Mouse (Mus musculus): ENCODE measurements at regions not wholly inside any gene's neighbourhood (a gene's known extent, or its start where the extent isn't known, plus 50 kb on each side); places are given as distances from the start of the nearest gene placed in this dataset.
A peak's percentile ranks its signal among the peaks of the same experiment; 100 is the strongest.

- peaks cover 37% of the 10 kb centered on the region for H3K27me3 ChIP-seq
- no peak overlapping the region for H3K4me2 ChIP-seq
- no peak overlapping the region for H3K9ac ChIP-seq
- WGBS, result 82% methylated on average over 6 of the region's 6 CpGs
- H3K9me3 ChIP-seq, result no peaks in the 10 kb centered on the region
- H3K36me3 ChIP-seq, result no peaks in the 10 kb centered on the region
- H3K4me3 ChIP-seq, result no peak overlapping the region
- no peaks in the 10 kb centered on the region for H3K4me1 ChIP-seq
- H3K27ac ChIP-seq, result no peak overlapping the region
- ATAC-seq (ENCODE audit: insufficient number of reproducible peaks, insufficient read depth, low FRiP score, low TSS enrichment, low read depth), result no peak
Measured at GRCm38 (mm10) chrX:11575571-11575970, 247.9 kb downstream of the H2al1j start.

GRCm38 (mm10) chrX:11576287-11576686, 248.7 kb downstream of the H2al1j start:
- H3K9me3 ChIP-seq, result no peaks in the 10 kb centered on the region
- H3K27me3 ChIP-seq, result peaks cover 39% of the 10 kb centered on the region
- H3K4me2 ChIP-seq, result no peak overlapping the region
- no peaks in the 10 kb centered on the region for H3K36me3 ChIP-seq
- no peak for ATAC-seq (ENCODE audit: insufficient number of reproducible peaks, insufficient read depth, low FRiP score, low TSS enrichment, low read depth)
- no peak overlapping the region for H3K27ac ChIP-seq
- H3K4me1 ChIP-seq, result no peaks in the 10 kb centered on the region
- no peak overlapping the region for H3K9ac ChIP-seq
- WGBS, result 78% methylated on average over 8 of the region's 8 CpGs
- no peak overlapping the region for H3K4me3 ChIP-seq

GRCm38 (mm10) chrX:11577294-11577693, 249.7 kb downstream of the H2al1j start:
- 72% methylated on average over 3 of the region's 3 CpGs for WGBS
- Histone ChIP-seq H3K4me3 (no peak overlapping the region), H3K9me3 (no peaks in the 10 kb centered on the region), H3K36me3 (no peaks in the 10 kb centered on the region), H3K27ac (no peak overlapping the region), H3K27me3 (peaks cover 38% of the 10 kb centered on the region), H3K4me1 (no peaks in the 10 kb centered on the region), H3K9ac (no peak overlapping the region), H3K4me2 (no peak overlapping the region)
- no peak for ATAC-seq (ENCODE audit: insufficient number of reproducible peaks, insufficient read depth, low FRiP score, low TSS enrichment, low read depth)

- 71% methylated on average over 5 of the region's 5 CpGs for WGBS
- ATAC-seq (ENCODE audit: insufficient number of reproducible peaks, insufficient read depth, low FRiP score, low TSS enrichment, low read depth), result no peak
- no peak overlapping the region for H3K27ac ChIP-seq
- H3K27me3 ChIP-seq, result peaks cover 21% of the 10 kb centered on the region
- H3K4me2 ChIP-seq, result no peak overlapping the region
- H3K9ac ChIP-seq, result no peak overlapping the region
- peaks cover 9% of the 10 kb centered on the region for H3K4me1 ChIP-seq
- no peaks in the 10 kb centered on the region for H3K9me3 ChIP-seq
- no peaks in the 10 kb centered on the region for H3K36me3 ChIP-seq
- no peak overlapping the region for H3K4me3 ChIP-seq
Measured at GRCm38 (mm10) chrX:11585353-11585752, 257.7 kb downstream of the H2al1j start.

GRCm38 (mm10) chrX:11591391-11592187, 264.0 kb downstream of the H2al1j start:
- Histone ChIP-seq H3K36me3 (no peaks in the 10 kb centered on the region), H3K27ac (no peak overlapping the region), H3K27me3 (peaks cover 45% of the 10 kb centered on the region), H3K4me2 (peak overlapping the region; percentile 36), H3K9me3 (no peaks in the 10 kb centered on the region), H3K9ac (no peak overlapping the region), H3K4me3 (no peak overlapping the region), H3K4me1 (peaks cover 25% of the 10 kb centered on the region)
- 25% methylated on average over 10 of the region's 10 CpGs for WGBS
- ATAC-seq (ENCODE audit: insufficient number of reproducible peaks, insufficient read depth, low FRiP score, low TSS enrichment, low read depth), result 0 out of 2 replicates have a peak, but pooled peaks have one; percentile 15

- Histone ChIP-seq H3K9ac (no peak overlapping the region), H3K27ac (no peak overlapping the region), H3K4me2 (no peak overlapping the region), H3K4me1 (peaks cover 22% of the 10 kb centered on the region), H3K36me3 (no peaks in the 10 kb centered on the region), H3K27me3 (peaks cover 49% of the 10 kb centered on the region), H3K4me3 (no peak overlapping the region), H3K9me3 (no peaks in the 10 kb centered on the region)
- ATAC-seq (ENCODE audit: insufficient number of reproducible peaks, insufficient read depth, low FRiP score, low TSS enrichment, low read depth), result no peak
- 47% methylated on average over 3 of the region's 3 CpGs for WGBS
Measured at GRCm38 (mm10) chrX:11594542-11594941, 266.9 kb downstream of the H2al1j start.

GRCm38 (mm10) chrX:11597548-11597947, 269.9 kb downstream of the H2al1j start:
- 60% methylated on average over 7 of the region's 7 CpGs for WGBS
- no peak for ATAC-seq (ENCODE audit: insufficient number of reproducible peaks, insufficient read depth, low FRiP score, low TSS enrichment, low read depth)
- Histone ChIP-seq H3K4me3 (no peak overlapping the region), H3K9me3 (no peaks in the 10 kb centered on the region), H3K27me3 (peaks cover 46% of the 10 kb centered on the region), H3K27ac (no peak overlapping the region), H3K4me1 (no peaks in the 10 kb centered on the region), H3K4me2 (no peak overlapping the region), H3K9ac (no peak overlapping the region), H3K36me3 (no peaks in the 10 kb centered on the region)

GRCm38 (mm10) chrX:11614237-11614636, 286.6 kb downstream of the H2al1j start:
- H3K27me3 ChIP-seq, result no peaks in the 10 kb centered on the region; the same call in 1 of the 2 replicates
- no peak overlapping the region for H3K4me2 ChIP-seq
- H3K9ac ChIP-seq, result no peak overlapping the region
- no peak overlapping the region for H3K27ac ChIP-seq
- H3K4me3 ChIP-seq, result no peak overlapping the region
- WGBS, result 36% methylated on average over 8 of the region's 8 CpGs
- no peaks in the 10 kb centered on the region for H3K9me3 ChIP-seq
- H3K4me1 ChIP-seq, result no peaks in the 10 kb centered on the region; the same call in 1 of the 2 replicates
- ATAC-seq (ENCODE audit: insufficient number of reproducible peaks, insufficient read depth, low FRiP score, low TSS enrichment, low read depth), result no peak
- H3K36me3 ChIP-seq, result no peaks in the 10 kb centered on the region

- Histone ChIP-seq H3K36me3 (no peaks in the 10 kb centered on the region), H3K4me2 (no peak overlapping the region), H3K4me1 (0 out of 2 replicates have a peak, but pooled peaks cover 4% of the 10 kb centered on the region), H3K9me3 (no peaks in the 10 kb centered on the region), H3K27ac (no peak overlapping the region), H3K4me3 (no peak overlapping the region), H3K27me3 (peaks cover 8% of the 10 kb centered on the region; the same call in 1 of the 2 replicates), H3K9ac (0 out of 2 replicates have a peak overlapping the region, but pooled peaks have one; percentile 32)
- no peak for ATAC-seq (ENCODE audit: insufficient number of reproducible peaks, insufficient read depth, low FRiP score, low TSS enrichment, low read depth)
- 60% methylated on average over 19 of the region's 19 CpGs for WGBS
Measured at GRCm38 (mm10) chrX:11621045-11621763, 293.6 kb downstream of the H2al1j start.

- Histone ChIP-seq H3K27ac (no peak overlapping the region), H3K9me3 (no peaks in the 10 kb centered on the region), H3K4me2 (no peak overlapping the region), H3K4me1 (0 out of 2 replicates have a peak, but pooled peaks cover 7% of the 10 kb centered on the region), H3K4me3 (no peak overlapping the region), H3K9ac (no peak overlapping the region), H3K36me3 (no peaks in the 10 kb centered on the region), H3K27me3 (peaks cover 17% of the 10 kb centered on the region)
- 54% methylated on average over 10 of the region's 10 CpGs for WGBS
- no peak for ATAC-seq (ENCODE audit: insufficient number of reproducible peaks, insufficient read depth, low FRiP score, low TSS enrichment, low read depth)
Measured at GRCm38 (mm10) chrX:11626274-11626878, 298.8 kb downstream of the H2al1j start.

GRCm38 (mm10) chrX:11629362-11629761, 301.7 kb downstream of the H2al1j start:
- Histone ChIP-seq H3K9ac (no peak overlapping the region), H3K36me3 (no peaks in the 10 kb centered on the region), H3K27me3 (peaks cover 19% of the 10 kb centered on the region), H3K9me3 (no peaks in the 10 kb centered on the region), H3K27ac (no peak overlapping the region), H3K4me1 (0 out of 2 replicates have a peak, but pooled peaks cover 4% of the 10 kb centered on the region), H3K4me3 (no peak overlapping the region), H3K4me2 (no peak overlapping the region)
- WGBS, result 59% methylated on average over 2 of the region's 2 CpGs
- ATAC-seq (ENCODE audit: insufficient number of reproducible peaks, insufficient read depth, low FRiP score, low TSS enrichment, low read depth), result no peak

All from embryonic facial prominence, embryonic 13.5 days (tissue).